Mouse (Mus musculus): ENCODE data around the gene Tapt1. TPM values are rescaled to one million over a fixed set of nuclear protein-coding genes. Genes with fewer than 3 reads are reported as not detected.

The Tapt1 gene
- total and polyA plus RNA-seq, 3 experiments, result 20.1 to 58.3 (median 52.8) TPM

DNA sequence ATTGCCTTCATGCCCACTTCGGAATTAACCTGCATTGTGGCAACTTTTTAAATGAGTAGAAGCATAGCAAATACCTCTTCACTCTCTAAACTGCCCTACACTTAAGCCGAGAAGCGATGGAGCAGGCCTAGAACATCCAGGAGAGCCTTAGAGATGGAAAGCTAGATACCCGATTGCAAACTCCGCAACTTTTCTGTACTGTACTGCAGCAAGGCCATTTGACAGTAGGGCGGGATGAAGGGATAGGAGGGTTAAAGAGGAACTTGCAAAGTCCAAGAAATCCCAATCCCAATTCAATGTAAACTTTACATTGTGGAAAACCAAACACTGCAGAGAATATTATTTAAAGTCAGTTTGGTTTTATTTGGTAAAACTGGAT is 1.0 kb upstream of the Tapt1 start:
- Histone ChIP-seq H3K4me3 (ENCODE audit: low read depth, low read length) (peak overlapping the region; percentile 93), H3K36me3 (replicated peaks) (peaks cover 27% of the 10 kb centered on the region), H3K27me3 (ENCODE audit: insufficient read depth, low read length) (no peaks in the 10 kb centered on the region), H3K9me3 (replicated peaks) (no peaks in the 10 kb centered on the region), H3K4me1 (ENCODE audit: insufficient read depth, low read depth, low read length) (peaks cover 36% of the 10 kb centered on the region)
- no peak for ATAC-seq (ENCODE audit: extremely low read depth, insufficient number of reproducible peaks, low FRiP score, poor library complexity, severe bottlenecking)
- no peak for DNase-seq (ENCODE audit: low spot score)
- TF ChIP-seq GATA1 (IDR thresholded peaks at IDR 0.05; ENCODE audit: borderline replicate concordance, low read length), result no peak
- TF ChIP-seq POLR2AphosphoS5 (IDR thresholded peaks at IDR 0.05; ENCODE audit: insufficient replicate concordance, low read depth, low read length), result no peak
- no peak for TF ChIP-seq GATA2 (IDR thresholded peaks at IDR 0.05; ENCODE audit: borderline replicate concordance, low read depth, low read length)
- no peak for TF ChIP-seq CTCF (IDR thresholded peaks at IDR 0.05; ENCODE audit: low read depth, low read length)
- TF ChIP-seq TAL1 (conservative IDR thresholded peaks at IDR 0.05; ENCODE audit: low read depth, low read length), result no peak

DNA sequence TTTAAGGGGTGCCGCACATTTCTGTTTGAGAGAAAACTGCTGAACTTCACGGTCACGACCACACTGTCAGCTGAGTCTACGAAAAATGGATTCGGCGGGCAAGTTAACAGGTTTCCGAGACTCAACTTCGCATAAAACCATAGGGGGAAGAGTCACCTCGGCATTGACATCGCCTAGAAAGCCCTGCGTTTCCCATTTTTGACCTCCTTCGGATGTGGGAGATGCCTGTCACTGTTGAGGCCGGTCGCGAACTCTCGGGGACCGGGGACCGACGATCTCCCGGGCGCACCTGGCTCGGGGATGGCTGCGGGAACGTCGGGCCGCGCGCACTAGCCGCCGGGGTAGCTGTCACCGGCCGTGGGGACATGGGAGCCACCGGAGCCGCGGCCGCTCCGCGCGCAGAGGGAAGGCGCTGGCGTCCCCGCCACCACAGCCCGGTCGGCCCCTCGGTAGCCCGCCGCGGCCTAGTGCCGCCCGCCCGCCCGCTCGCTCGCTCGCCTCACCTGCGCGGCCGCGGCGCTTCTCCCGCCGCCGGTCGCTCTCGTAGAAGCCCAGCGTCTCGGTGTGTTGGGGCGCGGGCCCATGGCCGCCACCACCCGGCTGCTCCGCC is 410 bp downstream of the Tapt1 start:
- H3K36me3 ChIP-seq (replicated peaks), result peaks cover 28% of the 10 kb centered on the region
- ATAC-seq (ENCODE audit: extremely low read depth, insufficient number of reproducible peaks, low FRiP score, poor library complexity, severe bottlenecking) (no peak), DNase-seq (ENCODE audit: low spot score) (peak; percentile 20)
- no peak for TF ChIP-seq TAL1 (conservative IDR thresholded peaks at IDR 0.05; ENCODE audit: low read depth, low read length)
- no peak for TF ChIP-seq GATA1 (IDR thresholded peaks at IDR 0.05; ENCODE audit: borderline replicate concordance, low read length)
- no peak for TF ChIP-seq CTCF (IDR thresholded peaks at IDR 0.05; ENCODE audit: low read depth, low read length)
- TF ChIP-seq POLR2AphosphoS5 (IDR thresholded peaks at IDR 0.05; ENCODE audit: insufficient replicate concordance, low read depth, low read length), result no peak
- TF ChIP-seq GATA2 (IDR thresholded peaks at IDR 0.05; ENCODE audit: borderline replicate concordance, low read depth, low read length), result no peak
- H3K4me3 ChIP-seq (ENCODE audit: low read depth, low read length), result peak overlapping the region; percentile 93
- no peaks in the 10 kb centered on the region for H3K27me3 ChIP-seq (ENCODE audit: insufficient read depth, low read length)
- H3K9me3 ChIP-seq (replicated peaks), result no peaks in the 10 kb centered on the region
- H3K4me1 ChIP-seq (ENCODE audit: insufficient read depth, low read depth, low read length), result peaks cover 45% of the 10 kb centered on the region

GRCm38 (mm10) chr5:44224916-44225600 is 1.4 kb downstream of the Tapt1 start:
- H3K4me1 ChIP-seq (ENCODE audit: insufficient read depth, low read depth, low read length), result peaks cover 50% of the 10 kb centered on the region
- peak overlapping the region; percentile 93 for H3K4me3 ChIP-seq (ENCODE audit: low read depth, low read length)
- no peak for DNase-seq (ENCODE audit: low spot score)
- no peak for TF ChIP-seq TAL1 (conservative IDR thresholded peaks at IDR 0.05; ENCODE audit: low read depth, low read length)
- TF ChIP-seq CTCF (IDR thresholded peaks at IDR 0.05; ENCODE audit: low read depth, low read length), result no peak
- TF ChIP-seq POLR2AphosphoS5 (IDR thresholded peaks at IDR 0.05; ENCODE audit: insufficient replicate concordance, low read depth, low read length), result no peak
- no peak for TF ChIP-seq GATA2 (IDR thresholded peaks at IDR 0.05; ENCODE audit: borderline replicate concordance, low read depth, low read length)
- no peak for TF ChIP-seq GATA1 (IDR thresholded peaks at IDR 0.05; ENCODE audit: borderline replicate concordance, low read length)
- no peak for ATAC-seq (ENCODE audit: extremely low read depth, insufficient number of reproducible peaks, low FRiP score, poor library complexity, severe bottlenecking)
- no peaks in the 10 kb centered on the region for H3K9me3 ChIP-seq (replicated peaks)
- peaks cover 31% of the 10 kb centered on the region for H3K36me3 ChIP-seq (replicated peaks)
- no peaks in the 10 kb centered on the region for H3K27me3 ChIP-seq (ENCODE audit: insufficient read depth, low read length)

- Histone ChIP-seq H3K27me3 (ENCODE audit: insufficient read depth, low read length) (no peaks in the 10 kb centered on the region), H3K4me1 (ENCODE audit: insufficient read depth, low read depth, low read length) (peaks cover 56% of the 10 kb centered on the region), H3K36me3 (replicated peaks) (peaks cover 37% of the 10 kb centered on the region), H3K4me3 (ENCODE audit: low read depth, low read length) (peak overlapping the region; percentile 58; the same call in 1 of the 2 replicates), H3K9me3 (replicated peaks) (no peaks in the 10 kb centered on the region)
- DNase-seq (ENCODE audit: low spot score), result peak; percentile 4
- TF ChIP-seq GATA1 (IDR thresholded peaks at IDR 0.05; ENCODE audit: borderline replicate concordance, low read length), result no peak
- TF ChIP-seq CTCF (IDR thresholded peaks at IDR 0.05; ENCODE audit: low read depth, low read length), result peak; percentile 9; the same call in 1 of the 2 replicates
- ATAC-seq (ENCODE audit: extremely low read depth, insufficient number of reproducible peaks, low FRiP score, poor library complexity, severe bottlenecking), result peak; percentile 51
Measured at GRCm38 (mm10) chr5:44224251-44224650, 2.2 kb downstream of the Tapt1 start.

- Histone ChIP-seq H3K4me1 (ENCODE audit: insufficient read depth, low read depth, low read length) (peaks cover 56% of the 10 kb centered on the region), H3K4me3 (ENCODE audit: low read depth, low read length) (peak overlapping the region; percentile 57; the same call in 1 of the 2 replicates), H3K36me3 (replicated peaks) (peaks cover 43% of the 10 kb centered on the region), H3K27me3 (ENCODE audit: insufficient read depth, low read length) (no peaks in the 10 kb centered on the region), H3K9me3 (replicated peaks) (no peaks in the 10 kb centered on the region)
- DNase-seq (ENCODE audit: low spot score) (peak; percentile 18), ATAC-seq (ENCODE audit: extremely low read depth, insufficient number of reproducible peaks, low FRiP score, poor library complexity, severe bottlenecking) (peak; percentile 50)
- TF ChIP-seq TAL1 (conservative IDR thresholded peaks at IDR 0.05; ENCODE audit: low read depth, low read length) (peak; percentile 54), CTCF (IDR thresholded peaks at IDR 0.05; ENCODE audit: low read depth, low read length) (no peak)
Measured at GRCm38 (mm10) chr5:44223341-44223881, 3.0 kb downstream of the Tapt1 start.

- Histone ChIP-seq H3K4me3 (ENCODE audit: low read depth, low read length) (no peak overlapping the region), H3K36me3 (replicated peaks) (peaks cover 70% of the 10 kb centered on the region), H3K27me3 (ENCODE audit: insufficient read depth, low read length) (no peaks in the 10 kb centered on the region), H3K9me3 (replicated peaks) (no peaks in the 10 kb centered on the region), H3K4me1 (ENCODE audit: insufficient read depth, low read depth, low read length) (peaks cover 56% of the 10 kb centered on the region)
- TF ChIP-seq GATA2 (IDR thresholded peaks at IDR 0.05; ENCODE audit: borderline replicate concordance, low read depth, low read length), result no peak
- TF ChIP-seq POLR2AphosphoS5 (IDR thresholded peaks at IDR 0.05; ENCODE audit: insufficient replicate concordance, low read depth, low read length), result no peak
- no peak for TF ChIP-seq TAL1 (conservative IDR thresholded peaks at IDR 0.05; ENCODE audit: low read depth, low read length)
- no peak for TF ChIP-seq CTCF (IDR thresholded peaks at IDR 0.05; ENCODE audit: low read depth, low read length)
- no peak for TF ChIP-seq GATA1 (IDR thresholded peaks at IDR 0.05; ENCODE audit: borderline replicate concordance, low read length)
- no peak for ATAC-seq (ENCODE audit: extremely low read depth, insufficient number of reproducible peaks, low FRiP score, poor library complexity, severe bottlenecking)
- DNase-seq (ENCODE audit: low spot score), result no peak
Measured at GRCm38 (mm10) chr5:44220430-44220829, 6.0 kb downstream of the Tapt1 start.

All from G1E (cell line).